Mouse (Mus musculus) hindbrain, embryonic 13.5 days (tissue): ENCODE results near the gene Rnf144a. TPM values are rescaled to one million over a fixed set of nuclear protein-coding genes. Genes with fewer than 3 reads are reported as not detected.
A peak's percentile ranks its signal among the peaks of the same experiment; 100 is the strongest.

Experiments used
- ATAC-seq: fragments of 200-750 bp; cut with Nextera tagmentation; 2 replicates; pipeline ENCODE4 v1.8.0; 2017; ENCODE audit warnings: moderate TSS enrichment; ENCODE audit not compliant: low FRiP score
- H3K27ac ChIP-seq: fragments of 300-500 bp; sonication (generic); 2 replicates; pipeline ENCODE4 v1.5.1; 2015; ENCODE audit warnings: inconsistent platforms, mild to moderate bottlenecking, moderate library complexity
- H3K27me3 ChIP-seq: fragments of 300-500 bp; sonication (generic); 2 replicates; pipeline ENCODE4 v1.6.1; 2015; ENCODE audit warnings: mild to moderate bottlenecking, inconsistent platforms
- H3K36me3 ChIP-seq: fragments of 300-500 bp; sonication (generic); 2 replicates; pipeline ENCODE4 v1.6.1; 2015; ENCODE audit warnings: mild to moderate bottlenecking, inconsistent platforms
- H3K4me1 ChIP-seq: fragments of 300-500 bp; sonication (generic); replicated peaks from 2 replicates; pipeline ENCODE4 v1.6.1; 2015; ENCODE audit warnings: inconsistent platforms
- H3K4me2 ChIP-seq: fragments of 300-500 bp; sonication (generic); 2 replicates; pipeline ENCODE4 v1.6.1; 2015; ENCODE audit warnings: inconsistent platforms, mild to moderate bottlenecking, moderate library complexity
- H3K4me3 ChIP-seq: fragments of 300-500 bp; sonication (generic); 2 replicates; pipeline ENCODE4 v1.5.1; 2015; ENCODE audit warnings: mild to moderate bottlenecking, inconsistent platforms
- H3K9ac ChIP-seq: fragments of 300-500 bp; sonication (generic); 2 replicates; pipeline ENCODE4 v1.6.1; 2015; ENCODE audit warnings: mild to moderate bottlenecking, inconsistent platforms
- H3K9me3 ChIP-seq: fragments of 300-500 bp; sonication (generic); 2 replicates; pipeline ENCODE4 v1.6.1; 2016; ENCODE audit warnings: inconsistent platforms
- WGBS: fragments of 180-500 bp; shearing (Covaris S2); methylation state at CpG from one replicate; pipeline ENCODE4 v1.1.7; 2015; 5-methylcytosine and 5-hydroxymethylcytosine counted together
- polyA plus RNA-seq: library from polyadenylated mRNA; unstranded; fragments of >200 nt; fragmentation: Nextera tagmentation; extraction: Ambion mirVana; gene quantifications from 2 replicates; pipeline ENCODE4 v1.2.1, GENCODE M21; 2015

Gene Rnf144a
- polyA plus RNA-seq, 1 experiment from 2014 or later: 26.0 TPM

- peaks cover 26% of the 10 kb centered on the region for H3K4me1 ChIP-seq
- H3K27ac ChIP-seq: no peak overlapping the region
- 83% methylated on average over 5 of the region's 5 CpGs for WGBS
- no peaks in the 10 kb centered on the region for H3K9me3 ChIP-seq
- ATAC-seq: no peak
- H3K4me3 ChIP-seq: no peak overlapping the region
- H3K4me2 ChIP-seq: no peak overlapping the region
- H3K9ac ChIP-seq: no peak overlapping the region
- H3K36me3 ChIP-seq: peaks cover 6% of the 10 kb centered on the region
- no peaks in the 10 kb centered on the region for H3K27me3 ChIP-seq
These were observed 50.2 kb downstream of the Rnf144a start for GRCm38 (mm10) chr12:26364822-26365221.

DNA sequence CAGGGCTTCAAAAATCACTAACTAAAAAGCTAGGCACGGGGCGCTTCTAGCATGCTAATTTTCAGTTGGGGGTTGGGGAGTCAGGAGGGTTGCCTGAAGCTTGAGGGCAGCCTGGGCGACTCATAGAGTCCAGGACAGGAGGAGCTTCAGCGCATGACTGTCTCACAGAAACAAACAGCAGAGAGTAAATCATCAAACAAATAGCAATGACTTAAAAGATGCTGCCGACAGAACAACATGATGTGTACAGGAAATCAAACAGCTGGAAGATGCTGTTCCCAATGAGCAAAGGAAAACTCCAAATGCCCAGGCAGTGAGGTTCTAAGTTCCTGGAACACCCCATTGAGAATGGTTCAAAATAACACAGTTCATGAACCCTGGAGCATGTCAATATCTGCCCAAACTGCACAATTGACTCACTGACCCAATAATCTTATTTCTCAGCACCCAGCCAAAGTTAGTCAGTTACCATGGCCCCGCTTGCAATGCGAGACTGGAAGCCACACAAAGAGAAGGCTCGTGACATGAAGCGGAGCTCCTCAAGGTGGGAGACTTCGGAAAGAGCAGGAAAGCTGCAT lies 54.0 kb downstream of the Rnf144a start:
- H3K9me3 ChIP-seq: no peaks in the 10 kb centered on the region

GRCm38 (mm10) chr12:26359817-26360216 lies 55.2 kb downstream of the Rnf144a start:
- 89% methylated on average over 5 of the region's 5 CpGs for WGBS
- no peak overlapping the region for H3K4me3 ChIP-seq

More for the DNA sequence above, 54.0 kb downstream of the Rnf144a start:
- Histone ChIP-seq H3K27ac (peak overlapping the region; percentile 18; the same call in 1 of the 2 replicates), H3K27me3 (no peaks in the 10 kb centered on the region), H3K36me3 (peaks cover 6% of the 10 kb centered on the region), H3K9ac (no peak overlapping the region), H3K4me3 (no peak overlapping the region), H3K4me2 (no peak overlapping the region), H3K4me1 (peaks cover 34% of the 10 kb centered on the region)
- 42% methylated on average over 10 of the region's 10 CpGs for WGBS
- no peak for ATAC-seq

GRCm38 (mm10) chr12:26359241-26359640 lies 55.8 kb downstream of the Rnf144a start:
- no peak for ATAC-seq
- Histone ChIP-seq H3K27me3 (no peaks in the 10 kb centered on the region), H3K4me2 (no peak overlapping the region), H3K4me1 (peaks cover 34% of the 10 kb centered on the region), H3K27ac (no peak overlapping the region), H3K9ac (no peak overlapping the region), H3K4me3 (no peak overlapping the region), H3K9me3 (no peaks in the 10 kb centered on the region), H3K36me3 (peaks cover 6% of the 10 kb centered on the region)
- WGBS: 96% methylated on average over 2 of the region's 2 CpGs

More at GRCm38 (mm10) chr12:26359817-26360216, 55.2 kb downstream of the Rnf144a start:
- H3K27ac ChIP-seq: no peak overlapping the region
- no peaks in the 10 kb centered on the region for H3K9me3 ChIP-seq
- ATAC-seq: no peak
- H3K27me3 ChIP-seq: no peaks in the 10 kb centered on the region
- H3K4me1 ChIP-seq: peaks cover 34% of the 10 kb centered on the region
- H3K4me2 ChIP-seq: no peak overlapping the region
- no peak overlapping the region for H3K9ac ChIP-seq
- H3K36me3 ChIP-seq: peaks cover 6% of the 10 kb centered on the region

DNA sequence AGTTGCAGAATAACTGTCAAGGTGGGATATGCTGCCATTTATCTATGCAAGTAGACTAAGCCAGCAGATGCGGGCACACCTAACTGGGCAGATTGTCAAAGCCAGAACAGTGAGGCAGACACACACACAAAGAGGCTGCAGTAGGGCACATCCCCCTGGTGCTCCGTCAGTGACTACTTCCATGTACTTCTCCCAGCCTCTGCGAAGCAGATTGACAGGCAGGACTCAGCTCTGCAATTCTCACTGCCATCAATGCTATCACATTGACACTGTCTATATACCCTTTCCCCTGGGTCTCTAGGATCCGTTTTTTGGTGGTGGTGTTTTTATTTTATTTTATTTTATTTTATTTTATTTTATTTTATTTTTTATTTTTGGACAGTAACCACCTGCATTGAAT lies 57.8 kb downstream of the Rnf144a start:
- no peak overlapping the region; the same call in 1 of the 2 replicates for H3K27ac ChIP-seq
- 0 out of 2 replicates have a peak, but pooled peaks cover 3% of the 10 kb centered on the region for H3K36me3 ChIP-seq
- no peak overlapping the region for H3K4me3 ChIP-seq
- H3K9ac ChIP-seq: no peak overlapping the region
- H3K27me3 ChIP-seq: no peaks in the 10 kb centered on the region
- no peak overlapping the region for H3K4me2 ChIP-seq
- WGBS: 74% methylated on average over 4 of the region's 4 CpGs
- ATAC-seq: no peak
- H3K4me1 ChIP-seq: peaks cover 34% of the 10 kb centered on the region
- no peaks in the 10 kb centered on the region for H3K9me3 ChIP-seq

- H3K27me3 ChIP-seq: no peaks in the 10 kb centered on the region
- 0 out of 2 replicates have a peak, but pooled peaks cover 3% of the 10 kb centered on the region for H3K36me3 ChIP-seq
- H3K9ac ChIP-seq: 0 out of 2 replicates have a peak overlapping the region, but pooled peaks have one; percentile 1
- no peak overlapping the region for H3K4me3 ChIP-seq
- no peak overlapping the region for H3K27ac ChIP-seq
- H3K9me3 ChIP-seq: no peaks in the 10 kb centered on the region
- WGBS: 87% methylated on average over 7 of the region's 7 CpGs
- no peak overlapping the region for H3K4me2 ChIP-seq
- H3K4me1 ChIP-seq: peaks cover 35% of the 10 kb centered on the region
- no peak for ATAC-seq
These were observed 58.9 kb downstream of the Rnf144a start for GRCm38 (mm10) chr12:26356191-26356590.

DNA sequence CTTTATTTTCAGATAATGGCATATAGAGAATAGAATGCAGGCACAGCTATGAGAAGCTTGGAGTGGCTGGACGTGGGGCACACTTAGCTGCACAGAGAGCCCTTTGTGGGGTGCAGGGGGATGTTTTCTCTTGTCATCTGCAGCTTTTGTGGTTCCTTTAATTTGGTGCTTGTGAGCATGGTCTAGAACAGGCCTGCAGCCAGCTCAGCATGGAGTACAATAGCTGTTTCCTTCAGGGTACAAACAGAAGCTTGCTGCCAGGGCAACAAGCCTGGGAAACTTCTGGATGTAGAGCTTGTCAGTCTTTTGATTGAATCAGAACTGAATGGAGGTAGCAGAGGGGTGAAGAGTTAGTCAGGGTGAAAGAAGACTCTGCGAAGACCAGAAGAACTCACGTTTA lies 63.7 kb downstream of the Rnf144a start:
- H3K4me2 ChIP-seq: no peak overlapping the region
- H3K4me1 ChIP-seq: peaks cover 12% of the 10 kb centered on the region
- no peak overlapping the region for H3K9ac ChIP-seq
- peak overlapping the region; percentile 53; the same call in 1 of the 2 replicates for H3K27ac ChIP-seq
- H3K9me3 ChIP-seq: no peaks in the 10 kb centered on the region
- peak; percentile 69; the same call in 1 of the 2 replicates for ATAC-seq
- H3K4me3 ChIP-seq: no peak overlapping the region
- 41% methylated on average over 3 of the region's 3 CpGs for WGBS
- H3K27me3 ChIP-seq: no peaks in the 10 kb centered on the region
- H3K36me3 ChIP-seq: 0 out of 2 replicates have a peak, but pooled peaks cover 3% of the 10 kb centered on the region

DNA sequence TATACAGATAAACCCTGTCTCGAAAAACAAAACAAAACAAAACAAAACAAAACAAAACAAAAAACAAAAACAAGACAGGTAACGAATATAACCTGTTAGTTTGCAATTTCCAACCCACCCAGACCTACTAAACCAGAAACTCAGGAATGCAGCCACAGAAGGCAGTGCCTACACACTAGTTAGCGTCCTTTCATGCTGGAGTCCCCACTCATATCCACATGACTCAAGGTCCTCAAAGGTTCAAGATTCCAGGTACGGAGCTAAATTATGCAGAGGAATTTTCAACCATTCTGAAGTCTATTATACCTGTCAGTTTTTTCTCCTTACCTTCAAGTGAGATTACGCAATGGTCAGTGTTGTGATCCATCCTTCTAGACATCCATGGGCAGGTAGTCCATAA lies 70.6 kb downstream of the Rnf144a start:
- 0 out of 2 replicates have a peak, but pooled peaks cover 4% of the 10 kb centered on the region for H3K36me3 ChIP-seq
- no peak overlapping the region for H3K9ac ChIP-seq
- WGBS: 97% methylated on average over 5 of the region's 5 CpGs
- no peaks in the 10 kb centered on the region for H3K9me3 ChIP-seq
- H3K27me3 ChIP-seq: no peaks in the 10 kb centered on the region
- ATAC-seq: no peak
- peaks cover 7% of the 10 kb centered on the region; the same call in 1 of the 2 replicates for H3K4me1 ChIP-seq
- no peak overlapping the region for H3K27ac ChIP-seq
- no peak overlapping the region for H3K4me2 ChIP-seq
- no peak overlapping the region for H3K4me3 ChIP-seq

- 62% methylated on average over 2 of the region's 2 CpGs for WGBS
- Histone ChIP-seq H3K27ac (no peak overlapping the region), H3K9ac (no peak overlapping the region), H3K4me2 (no peak overlapping the region), H3K9me3 (no peaks in the 10 kb centered on the region), H3K36me3 (peaks cover 11% of the 10 kb centered on the region), H3K27me3 (no peaks in the 10 kb centered on the region), H3K4me1 (peaks cover 10% of the 10 kb centered on the region; the same call in 1 of the 2 replicates), H3K4me3 (no peak overlapping the region)
- no peak for ATAC-seq
These were observed 71.9 kb downstream of the Rnf144a start for GRCm38 (mm10) chr12:26343131-26343530.

GRCm38 (mm10) chr12:26342663-26343062 lies 72.4 kb downstream of the Rnf144a start:
- no peak overlapping the region for H3K4me2 ChIP-seq
- H3K4me3 ChIP-seq: no peak overlapping the region
- no peaks in the 10 kb centered on the region for H3K27me3 ChIP-seq
- H3K9ac ChIP-seq: no peak overlapping the region
- no peak overlapping the region for H3K27ac ChIP-seq
- peaks cover 15% of the 10 kb centered on the region for H3K36me3 ChIP-seq
- no peak for ATAC-seq
- 84% methylated on average over 3 of the region's 3 CpGs for WGBS
- H3K4me1 ChIP-seq: peaks cover 14% of the 10 kb centered on the region; the same call in 1 of the 2 replicates
- H3K9me3 ChIP-seq: no peaks in the 10 kb centered on the region

- Histone ChIP-seq H3K27me3 (no peaks in the 10 kb centered on the region), H3K9me3 (no peaks in the 10 kb centered on the region), H3K27ac (no peak overlapping the region), H3K4me1 (peaks cover 19% of the 10 kb centered on the region), H3K36me3 (peaks cover 21% of the 10 kb centered on the region), H3K4me3 (no peak overlapping the region), H3K4me2 (no peak overlapping the region), H3K9ac (no peak overlapping the region)
- ATAC-seq: no peak
- 71% methylated on average over 4 of the region's 4 CpGs for WGBS
These were observed 73.0 kb downstream of the Rnf144a start for GRCm38 (mm10) chr12:26342086-26342485.

DNA sequence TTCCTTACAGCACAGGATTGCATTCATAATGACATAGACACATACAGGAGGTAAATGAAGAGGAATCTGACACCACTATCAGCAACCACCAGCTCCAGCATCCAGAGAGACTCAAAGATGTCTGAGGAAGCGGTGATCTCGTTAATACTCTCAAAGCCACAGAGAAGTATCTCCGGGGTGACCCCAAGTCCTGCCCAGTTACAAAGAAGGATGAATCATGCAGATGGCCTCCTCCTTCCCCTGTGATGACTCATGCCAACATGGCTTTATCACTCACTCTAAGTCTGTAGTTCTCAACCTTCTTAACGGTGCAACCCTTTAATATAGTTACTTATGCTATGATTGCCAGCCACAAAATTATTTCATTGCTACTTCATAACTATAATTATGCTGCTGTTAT lies 74.4 kb downstream of the Rnf144a start:
- H3K4me1 ChIP-seq: peaks cover 27% of the 10 kb centered on the region
- no peak overlapping the region for H3K4me3 ChIP-seq
- H3K9ac ChIP-seq: no peak overlapping the region
- H3K27ac ChIP-seq: no peak overlapping the region
- no peak overlapping the region for H3K4me2 ChIP-seq
- H3K27me3 ChIP-seq: no peaks in the 10 kb centered on the region
- no peaks in the 10 kb centered on the region for H3K9me3 ChIP-seq
- ATAC-seq: no peak
- WGBS: 94% methylated on average over 4 of the region's 4 CpGs
- peaks cover 27% of the 10 kb centered on the region for H3K36me3 ChIP-seq

DNA sequence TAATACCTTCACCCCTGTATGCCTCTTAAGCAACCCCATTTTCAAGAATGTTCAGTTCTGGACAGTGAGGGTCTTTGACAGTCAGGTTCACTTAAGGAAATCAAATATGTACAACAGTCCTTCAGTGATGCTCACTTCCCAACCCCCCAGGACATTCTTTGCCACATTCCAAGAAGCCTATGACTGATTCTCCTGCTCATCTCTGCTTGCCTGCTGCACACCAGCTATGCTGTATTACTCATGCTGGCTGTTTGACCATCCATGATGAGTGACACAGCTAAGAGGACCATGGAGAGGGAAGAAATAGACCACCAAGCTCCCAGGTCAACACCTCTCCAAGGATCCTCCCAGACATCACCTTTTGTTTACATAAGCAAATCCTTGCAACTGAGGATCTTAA lies 75.2 kb downstream of the Rnf144a start:
- Histone ChIP-seq H3K4me1 (peaks cover 27% of the 10 kb centered on the region), H3K36me3 (peaks cover 27% of the 10 kb centered on the region), H3K4me3 (no peak overlapping the region), H3K4me2 (no peak overlapping the region), H3K9ac (no peak overlapping the region), H3K27ac (no peak overlapping the region), H3K9me3 (no peaks in the 10 kb centered on the region), H3K27me3 (no peaks in the 10 kb centered on the region)
- no peak for ATAC-seq
